Mouse (Mus musculus) neural tube, embryonic 12.5 days (tissue): Measurements from ENCODE around the gene Mpdz. TPM values are rescaled to one million over a fixed set of nuclear protein-coding genes. Genes with fewer than 3 reads are reported as not detected.

Experiments
- ATAC-seq: fragments of 200-750 bp; cut with Nextera tagmentation; 2 replicates; pipeline ENCODE4 v1.8.0; 2017; ENCODE audit warnings: low read depth, mild to moderate bottlenecking, moderate TSS enrichment, moderate library complexity; ENCODE audit not compliant: low FRiP score
- H3K27ac ChIP-seq: fragments of 300-500 bp; sonication (generic); 2 replicates; pipeline ENCODE4 v1.5.1; 2016
- H3K27me3 ChIP-seq: fragments of 300-500 bp; sonication (generic); replicated peaks from 2 replicates; pipeline ENCODE4 v1.6.1; 2016; ENCODE audit warnings: mild to moderate bottlenecking
- H3K36me3 ChIP-seq: fragments of 300-500 bp; sonication (generic); 2 replicates; pipeline ENCODE4 v1.6.1; 2016; ENCODE audit warnings: mild to moderate bottlenecking
- H3K4me1 ChIP-seq: fragments of 300-500 bp; sonication (generic); 2 replicates; pipeline ENCODE4 v1.6.1; 2016
- H3K4me2 ChIP-seq: fragments of 300-500 bp; sonication (generic); replicated peaks from 2 replicates; pipeline ENCODE4 v1.6.1; 2016; ENCODE audit warnings: mild to moderate bottlenecking
- H3K4me3 ChIP-seq: fragments of 300-500 bp; sonication (generic); 2 replicates; pipeline ENCODE4 v1.5.1; 2016
- H3K9ac ChIP-seq: fragments of 300-500 bp; sonication (generic); 2 replicates; pipeline ENCODE4 v1.6.1; 2016; ENCODE audit warnings: mild to moderate bottlenecking
- H3K9me3 ChIP-seq: fragments of 300-500 bp; sonication (generic); 2 replicates; pipeline ENCODE4 v1.6.1; 2016; ENCODE audit warnings: mild to moderate bottlenecking
- WGBS: fragments of 180-500 bp; shearing (Covaris S2); methylation state at CpG from one replicate; pipeline ENCODE4 v1.1.7; 2016; 5-methylcytosine and 5-hydroxymethylcytosine counted together
- polyA plus RNA-seq: library from polyadenylated mRNA; unstranded; fragments of >200 nt; fragmentation: Nextera tagmentation; extraction: Ambion mirVana; gene quantifications from 2 replicates; pipeline ENCODE4 v1.2.1, GENCODE M21; 2016

Mpdz gene
- polyA plus RNA-seq, 1 experiment from 2014 or later = 32.5 TPM

DNA sequence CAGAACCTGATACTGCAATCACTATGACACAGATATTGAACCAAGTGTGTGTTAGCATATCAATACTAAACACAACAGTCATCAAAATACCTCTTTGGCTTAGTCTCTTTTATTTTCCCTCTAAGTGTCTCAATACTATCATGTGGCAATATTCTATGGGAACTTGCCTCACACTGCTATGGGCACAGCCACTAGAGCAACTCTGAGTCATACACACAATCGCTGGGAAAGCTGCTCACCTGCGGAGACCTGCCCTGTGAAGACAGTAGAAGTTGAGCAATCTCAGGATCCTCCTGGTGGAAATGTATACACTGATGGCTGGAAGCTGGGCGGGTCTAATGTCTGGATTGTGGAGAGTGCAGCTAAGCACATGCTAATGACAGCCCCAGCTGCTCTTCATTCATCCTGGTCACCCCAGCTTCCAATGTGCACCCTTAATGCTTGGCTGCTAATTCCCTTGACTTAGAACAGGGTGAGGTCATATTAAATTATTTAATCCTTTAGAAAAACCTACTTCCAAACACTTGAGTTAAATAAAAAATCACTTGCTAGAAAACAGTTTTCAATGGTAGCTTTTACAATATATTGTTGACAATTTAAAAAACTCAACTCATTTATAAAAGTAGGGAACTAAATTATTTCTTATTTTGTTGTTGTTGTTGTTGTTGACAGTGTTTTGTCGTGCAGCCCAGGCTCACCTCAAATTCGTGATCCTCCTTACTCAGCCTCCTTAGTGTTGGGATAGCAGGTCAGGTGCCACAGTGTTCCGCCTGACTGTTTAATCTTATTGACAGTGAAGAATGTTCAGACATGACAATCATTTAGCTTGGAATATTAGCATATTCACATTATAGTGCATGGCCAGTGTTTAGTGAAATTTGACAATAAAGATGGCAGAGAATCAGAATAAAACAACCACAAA is 189.5 kb downstream of the Mpdz start:
- no peaks in the 10 kb centered on the region for H3K36me3 ChIP-seq
- no peaks in the 10 kb centered on the region for H3K27me3 ChIP-seq
- ATAC-seq = no peak
- no peaks in the 10 kb centered on the region for H3K4me1 ChIP-seq
- no peaks in the 10 kb centered on the region for H3K9me3 ChIP-seq
- H3K4me2 ChIP-seq = no peak overlapping the region
- no peak overlapping the region for H3K27ac ChIP-seq
- no peak overlapping the region for H3K4me3 ChIP-seq
- H3K9ac ChIP-seq = no peak overlapping the region
- WGBS = 74% methylated on average over 6 of the region's 6 CpGs

- WGBS = 91% methylated on average over 1 of the region's 1 CpGs
- Histone ChIP-seq H3K9ac (no peak overlapping the region), H3K27ac (no peak overlapping the region), H3K4me2 (no peak overlapping the region), H3K36me3 (no peaks in the 10 kb centered on the region), H3K27me3 (no peaks in the 10 kb centered on the region), H3K4me3 (no peak overlapping the region), H3K9me3 (no peaks in the 10 kb centered on the region), H3K4me1 (no peaks in the 10 kb centered on the region)
- peak; percentile 25; the same call in 1 of the 2 replicates for ATAC-seq
Observed at GRCm38 (mm10) chr4:81252334-81252733, 190.3 kb downstream of the Mpdz start.

- 15% methylated on average over 5 of the region's 5 CpGs for WGBS
- ATAC-seq = peak; percentile 79; the same call in 1 of the 2 replicates
Observed at GRCm38 (mm10) chr4:81251934-81252333, 190.7 kb downstream of the Mpdz start.

DNA sequence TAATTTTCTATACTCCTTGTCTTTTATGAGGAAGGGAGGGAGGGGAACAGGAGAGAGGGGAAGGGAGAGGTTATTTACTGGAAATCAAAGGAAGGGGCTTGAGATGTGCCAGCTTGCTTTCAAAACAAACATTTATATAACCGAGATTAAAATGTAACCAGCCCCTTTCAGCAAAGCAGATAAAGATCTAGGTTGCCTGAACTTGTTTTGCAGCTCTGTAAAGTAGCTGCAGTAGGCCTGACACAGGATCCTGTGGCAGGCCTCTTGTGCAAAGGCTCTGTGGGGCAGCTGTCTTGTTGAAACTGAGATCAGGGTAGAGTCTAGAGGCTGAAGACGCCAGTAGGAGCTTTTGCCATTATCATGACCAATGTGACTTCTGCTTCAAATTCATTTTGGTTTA is 193.4 kb downstream of the Mpdz start:
- H3K27ac ChIP-seq = no peak overlapping the region
- H3K36me3 ChIP-seq = no peaks in the 10 kb centered on the region
- no peaks in the 10 kb centered on the region for H3K4me1 ChIP-seq
- H3K4me3 ChIP-seq = no peak overlapping the region
- no peak overlapping the region for H3K9ac ChIP-seq
- 88% methylated on average over 2 of the region's 2 CpGs for WGBS
- H3K27me3 ChIP-seq = no peaks in the 10 kb centered on the region
- no peaks in the 10 kb centered on the region for H3K9me3 ChIP-seq
- H3K4me2 ChIP-seq = no peak overlapping the region
- ATAC-seq = no peak

More at GRCm38 (mm10) chr4:81251934-81252333, 190.7 kb downstream of the Mpdz start:
- no peaks in the 10 kb centered on the region for H3K36me3 ChIP-seq
- no peak overlapping the region for H3K4me2 ChIP-seq
- H3K9me3 ChIP-seq = no peaks in the 10 kb centered on the region
- H3K4me3 ChIP-seq = no peak overlapping the region
- no peaks in the 10 kb centered on the region for H3K27me3 ChIP-seq
- H3K9ac ChIP-seq = no peak overlapping the region
- no peaks in the 10 kb centered on the region for H3K4me1 ChIP-seq
- no peak overlapping the region for H3K27ac ChIP-seq

DNA sequence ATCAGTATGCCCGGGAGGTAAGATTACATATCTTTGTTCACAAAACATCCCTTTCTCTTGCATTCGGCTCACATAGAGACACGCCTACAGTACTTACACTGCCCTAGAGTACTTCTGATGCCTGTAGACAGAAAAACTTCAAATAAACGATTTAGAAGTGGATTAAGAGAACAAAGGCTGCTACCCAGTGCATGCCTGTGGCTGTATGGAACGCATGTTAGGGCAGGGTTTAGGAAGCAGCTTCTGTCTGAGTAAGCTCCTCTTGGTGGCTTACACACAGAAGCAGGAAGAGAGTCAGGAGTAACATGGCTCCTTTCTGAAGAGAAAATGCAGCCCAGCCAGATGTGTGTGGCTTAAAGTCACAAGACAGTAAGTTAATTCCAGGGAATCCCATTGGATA is 206.4 kb downstream of the Mpdz start:
- ATAC-seq = no peak
- no peak overlapping the region for H3K27ac ChIP-seq
- H3K4me3 ChIP-seq = no peak overlapping the region
- H3K4me2 ChIP-seq = no peak overlapping the region
- no peaks in the 10 kb centered on the region for H3K4me1 ChIP-seq
- H3K36me3 ChIP-seq = no peaks in the 10 kb centered on the region
- H3K9ac ChIP-seq = no peak overlapping the region
- no peaks in the 10 kb centered on the region for H3K9me3 ChIP-seq
- H3K27me3 ChIP-seq = no peaks in the 10 kb centered on the region
- WGBS = 84% methylated on average over 5 of the region's 5 CpGs
